In genomic region chr4:111594655-111595295, GRCm38 (mm10) we compare ENCODE assay signal across 17 mouse cellular contexts.
DNase-seq lines count a peak whose midpoint lies in the region.
"Had no signal": no experiment of that assay in that cellular context is flagged by ENCODE, and none has a peak within 500 bp of the region (broad histone marks: within the 10 kb centered on the region; RNA-seq: fewer than 3 reads in every experiment).

No protein-coding gene starts in this region.

- DNase-seq in adrenal gland, adult (ENCODE audit: inconsistent age in 2 of 2, low spot score in 1 of 2), result peak; percentile 23 to 65
- no peak for DNase-seq in adrenal gland, postnatal 4 days (ENCODE audit: low spot score in 2 of 2)
- peak; percentile 8 for DNase-seq in adrenal gland, postnatal 25 days
- no peak for DNase-seq in adrenal gland, postnatal 14 days
- peak; percentile 62 for DNase-seq in 3134 (ENCODE audit: extremely low read depth, insufficient read length, low spot score)
- DNase-seq in Muller cell, postnatal 12 days (ENCODE audit: inconsistent ontology term), result peak; percentile 87
- no peak for DNase-seq in kidney, adult 9 months
- DNase-seq in layer of hippocampus, adult 9-11 months, result no peak
- DNase-seq: cerebellum, adult 18-20 months; cerebellum, adult 9-10 months; cerebellum, postnatal 14 days; forebrain, postnatal 0 days; gastrocnemius, adult 2 months; gastrocnemius, postnatal 14 days; heart, postnatal 36 days; kidney, adult 11 months; kidney, adult 8-10 months had no signal

Comparison
In these comparisons a context has a peak if more than half of its experiments do, and no peak if none do; other contexts are left out.
1. DNase-seq: peak in adrenal gland, adult (2 of 2), adrenal gland, postnatal 25 days (single experiment), 3134 (single experiment) and Muller cell, postnatal 12 days (single experiment); none in adrenal gland, postnatal 4 days (0 of 2), adrenal gland, postnatal 14 days (single experiment), kidney, adult 9 months (single experiment) and layer of hippocampus, adult 9-11 months (single experiment).